Mouse (Mus musculus) kidney, adult 2 months (tissue): Measurements from ENCODE around the gene Clcf1. TPM values are rescaled to one million over a fixed set of nuclear protein-coding genes. Genes with fewer than 3 reads are reported as not detected.

Source experiments
- DNase-seq: peaks from one replicate; pipeline ENCODE4 v3.0.0; 2021
- H3K27ac ChIP-seq: fragments of 200-500 bp; 2 replicates; pipeline ENCODE4 v1.5.1; 2012; ENCODE audit warnings: low read depth, low read length, control low read depth, inconsistent platforms; ENCODE audit not compliant: insufficient read depth
- H3K27me3 ChIP-seq: fragments of 200-500 bp; replicated peaks from 2 replicates; pipeline ENCODE4 v1.6.1; 2012; ENCODE audit warnings: mild to moderate bottlenecking, moderate library complexity, low read length, inconsistent platforms; ENCODE audit not compliant: control insufficient read depth, insufficient read depth
- H3K36me3 ChIP-seq: fragments of 200-500 bp; 2 replicates; pipeline ENCODE4 v1.6.1; 2012; ENCODE audit warnings: mild to moderate bottlenecking, moderate library complexity, low read length, inconsistent platforms; ENCODE audit not compliant: control insufficient read depth, insufficient read depth
- H3K4me1 ChIP-seq: fragments of 200-500 bp; 2 replicates; pipeline ENCODE4 v1.6.1; 2011; ENCODE audit warnings: low read length; ENCODE audit not compliant: control insufficient read depth, insufficient read depth
- H3K4me3 ChIP-seq: fragments of 200-500 bp; 2 replicates; pipeline ENCODE4 v1.5.1; 2011; ENCODE audit warnings: mild to moderate bottlenecking, low read depth, low read length, control low read depth; ENCODE audit not compliant: insufficient read depth
- CTCF ChIP-seq: fragments of 200-500 bp; conservative IDR thresholded peaks from 2 replicates; pipeline ENCODE4 v1.5.1; 2011; ENCODE audit warnings: low read depth, mild to moderate bottlenecking, control low read depth, low read length, moderate library complexity, mixed read lengths; ENCODE audit not compliant: insufficient read depth, insufficient read length
- POLR2A ChIP-seq: fragments of 200-500 bp; IDR thresholded peaks from one replicate; pipeline ENCODE4 v1.6.1; 2011; ENCODE audit warnings: low read depth, low read length, control low read depth
- WGBS: fragments of 180-500 bp; shearing (Covaris S2); methylation state at CpG from one replicate; pipeline ENCODE4 v1.1.7; 2018; 5-methylcytosine and 5-hydroxymethylcytosine counted together
- polyA plus RNA-seq: library from polyadenylated mRNA; depleted of rRNA; stranded (reverse); fragments of >200 nt; gene quantifications from 2 replicates; pipeline ENCODE4 v1.2.3, GENCODE M21; 2012

Gene Clcf1
- polyA plus RNA-seq, 1 experiment = 13.6 TPM

- H3K4me3 ChIP-seq = peak within 1 kb of the TSS; percentile 65
- under 1% methylated on average over 34 of the region's 34 CpGs for WGBS
- peak within 1 kb of the TSS; percentile 54 for H3K27ac ChIP-seq
- H3K36me3 ChIP-seq = no peaks in the 10 kb centered on the region
- peaks cover 14% of the 10 kb centered on the region for H3K4me1 ChIP-seq
- no peaks in the 10 kb centered on the region for H3K27me3 ChIP-seq
- peak; percentile 75 for TF ChIP-seq POLR2A
- no peak for TF ChIP-seq CTCF
- DNase-seq = peak; percentile 99
Measured at GRCm38 (mm10) chr19:4201291-4201909, 12.6 kb upstream of the Clcf1 start, which contains the start of gene Rad9a. Gene Rad9a (minus strand): TSS chr19:4201662.

- TF ChIP-seq CTCF (no peak), POLR2A (no peak)
- 48% methylated on average over 7 of the region's 7 CpGs for WGBS
- H3K27ac ChIP-seq = no peak overlapping the region
Measured at GRCm38 (mm10) chr19:4202149-4202548, 11.9 kb upstream of the Clcf1 start.

GRCm38 (mm10) chr19:4203148-4203547, 10.9 kb upstream of the Clcf1 start:
- H3K4me1 ChIP-seq = peaks cover 14% of the 10 kb centered on the region
- WGBS = 60% methylated on average over 3 of the region's 3 CpGs
- no peak overlapping the region for H3K27ac ChIP-seq
- no peaks in the 10 kb centered on the region for H3K36me3 ChIP-seq
- TF ChIP-seq CTCF (no peak), POLR2A (no peak)
- H3K27me3 ChIP-seq = no peaks in the 10 kb centered on the region
- no peak for DNase-seq
- no peak overlapping the region for H3K4me3 ChIP-seq

More at GRCm38 (mm10) chr19:4202149-4202548, 11.9 kb upstream of the Clcf1 start:
- Histone ChIP-seq H3K4me3 (peak overlapping the region; percentile 65; the same call in 1 of the 2 replicates), H3K36me3 (no peaks in the 10 kb centered on the region), H3K4me1 (peaks cover 14% of the 10 kb centered on the region), H3K27me3 (no peaks in the 10 kb centered on the region)
- no peak for DNase-seq

GRCm38 (mm10) chr19:4203604-4204326, 10.3 kb upstream of the Clcf1 start:
- no peak for TF ChIP-seq POLR2A
- no peak for TF ChIP-seq CTCF
- Histone ChIP-seq H3K4me1 (peaks cover 14% of the 10 kb centered on the region), H3K36me3 (no peaks in the 10 kb centered on the region), H3K27me3 (no peaks in the 10 kb centered on the region), H3K27ac (peak overlapping the region; percentile 37; the same call in 1 of the 2 replicates), H3K4me3 (no peak overlapping the region)
- DNase-seq = peak; percentile 50
- WGBS = 56% methylated on average over 13 of the region's 13 CpGs

- Histone ChIP-seq H3K4me1 (peaks cover 14% of the 10 kb centered on the region), H3K27ac (no peak overlapping the region), H3K4me3 (no peak overlapping the region), H3K27me3 (no peaks in the 10 kb centered on the region), H3K36me3 (no peaks in the 10 kb centered on the region)
- TF ChIP-seq CTCF = no peak
- no peak for TF ChIP-seq POLR2A
- DNase-seq = no peak
- WGBS = 70% methylated on average over 4 of the region's 4 CpGs
Measured at GRCm38 (mm10) chr19:4204889-4205288, 9.1 kb upstream of the Clcf1 start.

- TF ChIP-seq POLR2A (no peak), CTCF (peak; percentile 99; the same call in 1 of the 2 replicates)
- peaks cover 2% of the 10 kb centered on the region; the same call in 1 of the 2 replicates for H3K4me1 ChIP-seq
- no peak overlapping the region for H3K27ac ChIP-seq
- no peaks in the 10 kb centered on the region for H3K27me3 ChIP-seq
- DNase-seq = peak; percentile 87
- no peaks in the 10 kb centered on the region for H3K36me3 ChIP-seq
- WGBS = 0% methylated on average over 2 of the region's 2 CpGs
- H3K4me3 ChIP-seq = no peak overlapping the region
Measured at GRCm38 (mm10) chr19:4206971-4207370, 7.1 kb upstream of the Clcf1 start.

- WGBS = 87% methylated on average over 5 of the region's 5 CpGs
- no peak for DNase-seq
- H3K27me3 ChIP-seq = no peaks in the 10 kb centered on the region
- no peaks in the 10 kb centered on the region for H3K36me3 ChIP-seq
- TF ChIP-seq POLR2A (no peak), CTCF (no peak)
- H3K4me1 ChIP-seq = peaks cover 5% of the 10 kb centered on the region
- no peak overlapping the region for H3K4me3 ChIP-seq
- no peak overlapping the region for H3K27ac ChIP-seq
Measured at GRCm38 (mm10) chr19:4208563-4208962, 5.5 kb upstream of the Clcf1 start.
